Mouse (Mus musculus) stomach, postnatal 0 days (tissue): ENCODE measurements at regions not wholly inside any gene's neighbourhood (a gene's known extent, or its start where the extent isn't known, plus 50 kb on each side); places are given as distances from the start of the nearest gene placed in this dataset.

ENCODE experiments used
- CTCF ChIP-seq: IDR thresholded peaks from 2 replicates; pipeline ENCODE4 v1.5.1; 2016; ENCODE audit warnings: antibody characterized with exemption, low read depth, mild to moderate bottlenecking, moderate library complexity
- EP300 ChIP-seq: optimal IDR thresholded peaks from 2 replicates; pipeline ENCODE3; 2016; ENCODE audit warnings: antibody characterized with exemption

DNA sequence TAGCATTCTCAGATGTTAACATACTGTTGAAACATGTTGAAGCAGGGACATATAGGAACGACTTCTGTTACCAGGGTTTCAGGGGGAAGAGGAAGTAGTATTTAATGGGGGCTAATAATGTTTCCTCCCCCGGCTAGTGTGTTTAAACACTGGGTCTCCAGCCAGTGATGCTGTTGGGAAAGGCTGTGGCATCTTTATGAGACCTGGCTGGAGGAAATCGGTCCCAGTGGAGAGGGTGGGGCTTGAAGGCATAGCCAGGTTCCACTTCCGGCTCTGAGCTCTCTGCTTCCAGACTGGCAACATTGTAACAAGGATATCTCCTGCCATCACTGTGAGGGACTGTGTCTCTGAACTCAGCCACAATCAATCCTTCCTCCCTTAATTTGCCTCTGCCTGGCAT lies 156.6 kb downstream of the Tomm20 start:
- no peak for TF ChIP-seq CTCF
- no peak for TF ChIP-seq EP300
